Comparison of ENCODE assay signal across 11 mouse cellular contexts in genomic region chr17:33891892-33892291, GRCm38 (mm10). TPM values are rescaled to one million over a fixed set of nuclear protein-coding genes. Genes with fewer than 3 reads are reported as not detected.
"Had no signal": no experiment of that assay in that cellular context is flagged by ENCODE, and none has a peak within 500 bp of the region (broad histone marks: within the 10 kb centered on the region; RNA-seq: fewer than 3 reads in every experiment).

No protein-coding gene starts in this region.

RNA-seq across cellular contexts. Expression of gene Platr17, which starts 13.0 kb away (rescaled TPM):
- total RNA-seq: layer of hippocampus, postnatal 36 days had no signal
- polyA plus RNA-seq: macrophage had no signal

RNA-seq across cellular contexts. Expression of gene Gm7029, which starts 18.3 kb away (rescaled TPM):
- total RNA-seq: layer of hippocampus, postnatal 36 days; left cerebral cortex, postnatal 36 days had no signal
- polyA plus RNA-seq: kidney, embryonic 15.5 days; limb, embryonic 12.5 days; liver, embryonic 13.5 days; lung, adult 2 months; macrophage; midbrain, embryonic 11.5 days; midbrain, embryonic 15.5 days; neural tube, embryonic 14.5 days; stomach, embryonic 16.5 days had no signal
